Mouse (Mus musculus) G1E (cell line): ENCODE data around the gene Adamts10. TPM values are rescaled to one million over a fixed set of nuclear protein-coding genes. Genes with fewer than 3 reads are reported as not detected.

Experiments used
- ATAC-seq: 2 replicates; pipeline ENCODE4 v1.8.0; 2016; ENCODE audit warnings: mild to moderate bottlenecking; ENCODE audit not compliant: insufficient number of reproducible peaks, poor library complexity, low FRiP score, severe bottlenecking; ENCODE audit errors: extremely low read depth
- DNase-seq: peaks from one replicate; pipeline ENCODE4 v3.0.0; 2012; ENCODE audit warnings: low spot score
- H3K27me3 ChIP-seq: 2 replicates; pipeline ENCODE4 v1.6.1; 2012; ENCODE audit warnings: mild to moderate bottlenecking, low read length, inconsistent platforms; ENCODE audit not compliant: insufficient read depth
- H3K36me3 ChIP-seq: replicated peaks from 2 replicates; pipeline ENCODE3; 2012; ENCODE audit warnings: mild to moderate bottlenecking, inconsistent platforms
- H3K4me1 ChIP-seq: 2 replicates; pipeline ENCODE4 v1.6.1; 2012; ENCODE audit warnings: low read depth, low read length, inconsistent platforms, mixed read lengths; ENCODE audit not compliant: insufficient read depth
- H3K4me3 ChIP-seq: 2 replicates; pipeline ENCODE4 v1.5.1; 2012; ENCODE audit warnings: low read depth, mild to moderate bottlenecking, inconsistent platforms, low read length, moderate library complexity, mixed read lengths
- H3K9me3 ChIP-seq: replicated peaks from 2 replicates; pipeline ENCODE4 v1.6.1; 2012; ENCODE audit warnings: inconsistent platforms
- CTCF ChIP-seq: IDR thresholded peaks from 2 replicates; pipeline ENCODE4 v1.5.1; 2012; ENCODE audit warnings: low read depth, low read length, inconsistent platforms, mixed read lengths
- GATA1 ChIP-seq: IDR thresholded peaks from 2 replicates; pipeline ENCODE4 v1.6.1; 2012; ENCODE audit warnings: borderline replicate concordance, low read length, inconsistent platforms, mixed read lengths
- GATA2 ChIP-seq: IDR thresholded peaks from 2 replicates; pipeline ENCODE4 v1.6.1; 2012; ENCODE audit warnings: low read depth, low read length, inconsistent platforms, borderline replicate concordance
- POLR2AphosphoS5 ChIP-seq: IDR thresholded peaks from 2 replicates; pipeline ENCODE4 v1.6.1; 2012; ENCODE audit warnings: low read depth, low read length, inconsistent platforms; ENCODE audit not compliant: insufficient replicate concordance
- TAL1 ChIP-seq: conservative IDR thresholded peaks from 2 replicates; pipeline ENCODE4 v1.6.1; 2012; ENCODE audit warnings: low read depth, low read length, inconsistent platforms, mixed read lengths
- polyA plus RNA-seq: library from polyadenylated mRNA; stranded (reverse); fragments of >175 nt; gene quantifications from 2 replicates; pipeline ENCODE4 v1.2.3, GENCODE M21; 2012
- total RNA-seq, 2 experiments: library from RNA; stranded (forward) in 1 of 2; stranded (reverse) in 1 of 2; fragments of 200-1000 nt in 1 of 2; fragments of >200 nt in 1 of 2; fragmentation: Nextera tagmentation in 1 of 2; gene quantifications; 2 replicates each; pipeline ENCODE4 v1.2.3; 2014 to 2017

Gene Adamts10
- total and polyA plus RNA-seq, 3 experiments = 2.0 to 4.0 (median 3.5) TPM

DNA sequence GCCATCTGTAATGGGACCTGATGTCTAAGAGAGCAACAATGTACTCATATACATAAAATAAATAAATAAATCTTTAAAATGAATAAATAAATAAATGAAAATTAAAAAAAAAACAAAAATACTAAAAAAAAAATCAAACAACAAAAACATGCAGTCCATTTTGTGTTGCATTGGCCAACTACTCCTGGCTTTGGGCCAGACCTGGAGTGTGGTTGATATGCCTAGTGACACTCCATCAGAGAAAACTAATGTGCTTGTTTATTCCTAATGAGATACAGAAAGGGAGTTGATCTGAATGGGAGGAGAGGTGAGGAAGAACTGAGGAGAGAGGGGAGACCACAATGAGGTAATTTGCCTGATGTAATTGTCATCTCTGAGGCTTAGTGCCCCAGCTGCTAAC is 29.4 kb upstream of the Adamts10 start:
- no peaks in the 10 kb centered on the region for H3K9me3 ChIP-seq

DNA sequence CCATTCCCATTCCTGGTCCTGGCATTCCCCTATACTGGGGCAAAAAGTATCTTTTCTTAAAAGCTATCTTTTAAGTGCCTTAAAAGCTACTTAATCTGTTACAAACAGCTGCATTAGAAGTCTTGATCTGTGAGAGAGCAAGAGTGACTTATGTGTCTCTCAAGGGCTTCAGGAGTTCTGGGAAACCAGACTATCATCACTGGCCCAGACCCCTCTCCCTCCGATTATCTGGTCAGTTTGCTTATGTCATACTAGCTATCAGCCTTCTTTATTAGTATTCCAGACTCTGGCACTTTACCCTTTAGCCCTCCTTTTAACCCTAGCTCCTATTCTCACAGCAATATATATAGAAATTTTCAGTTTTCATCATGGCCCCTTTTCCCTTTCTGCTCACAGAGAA is 25.1 kb upstream of the Adamts10 start:
- no peak overlapping the region for H3K4me3 ChIP-seq
- ATAC-seq = no peak
- DNase-seq = no peak
- H3K9me3 ChIP-seq = no peaks in the 10 kb centered on the region
- no peaks in the 10 kb centered on the region for H3K4me1 ChIP-seq
- H3K36me3 ChIP-seq = no peaks in the 10 kb centered on the region
- no peak for TF ChIP-seq TAL1
- TF ChIP-seq GATA1 = no peak
- no peak for TF ChIP-seq GATA2
- TF ChIP-seq CTCF = no peak
- no peak for TF ChIP-seq POLR2AphosphoS5
- no peaks in the 10 kb centered on the region; the same call in 1 of the 2 replicates for H3K27me3 ChIP-seq

More for the DNA sequence above, 29.4 kb upstream of the Adamts10 start:
- no peak for ATAC-seq
- no peak overlapping the region for H3K4me3 ChIP-seq
- peaks cover 11% of the 10 kb centered on the region; the same call in 1 of the 2 replicates for H3K27me3 ChIP-seq
- TF ChIP-seq TAL1 (no peak), GATA1 (no peak), GATA2 (no peak), CTCF (no peak), POLR2AphosphoS5 (no peak)
- no peaks in the 10 kb centered on the region for H3K4me1 ChIP-seq
- no peak for DNase-seq
- H3K36me3 ChIP-seq = no peaks in the 10 kb centered on the region

DNA sequence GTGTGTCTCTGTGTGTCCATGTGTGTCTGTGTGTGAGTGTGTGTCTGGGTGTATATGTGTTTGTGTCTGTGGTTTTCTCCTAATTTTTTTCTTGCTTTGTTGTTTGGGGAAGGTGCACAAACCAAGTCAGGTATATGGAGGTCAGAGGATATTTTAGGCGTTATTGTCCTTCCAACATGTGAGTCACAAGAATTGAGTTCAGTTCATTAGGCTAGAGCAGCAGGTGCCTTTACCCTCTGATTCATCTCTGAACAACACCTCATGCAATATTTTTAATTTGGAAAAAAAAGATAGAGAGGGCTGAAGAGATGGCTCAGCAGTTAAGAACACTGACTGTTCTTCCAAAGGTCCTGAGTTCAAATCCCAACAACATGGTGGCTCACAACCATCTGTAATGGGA is 15.6 kb upstream of the Adamts10 start:
- no peaks in the 10 kb centered on the region for H3K4me1 ChIP-seq
- ATAC-seq (no peak), DNase-seq (no peak)
- no peak overlapping the region for H3K4me3 ChIP-seq
- no peaks in the 10 kb centered on the region for H3K9me3 ChIP-seq
- no peaks in the 10 kb centered on the region for H3K36me3 ChIP-seq
- TF ChIP-seq CTCF (no peak), GATA2 (no peak), POLR2AphosphoS5 (no peak), TAL1 (no peak), GATA1 (no peak)
- H3K27me3 ChIP-seq = peaks cover 2% of the 10 kb centered on the region; the same call in 1 of the 2 replicates

DNA sequence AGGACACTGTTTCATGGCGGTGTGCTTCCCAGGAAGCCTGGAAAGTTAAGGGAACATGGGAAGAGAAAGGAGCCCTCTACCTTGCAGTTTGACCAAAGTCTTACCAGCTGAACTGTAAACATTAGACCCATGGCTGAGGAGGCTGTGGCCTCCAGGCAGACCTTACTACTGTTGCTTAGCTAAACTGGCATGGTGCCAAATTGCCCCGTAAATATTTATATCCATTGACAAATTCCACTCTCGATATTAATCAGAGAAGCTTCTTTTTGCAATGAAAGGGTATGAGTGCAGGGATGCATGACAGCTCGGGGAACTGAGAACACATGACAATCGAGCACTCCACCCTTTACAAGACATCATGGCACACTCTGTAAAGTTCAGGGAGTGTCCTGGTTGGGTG is 13.8 kb upstream of the Adamts10 start:
- DNase-seq = no peak

DNA sequence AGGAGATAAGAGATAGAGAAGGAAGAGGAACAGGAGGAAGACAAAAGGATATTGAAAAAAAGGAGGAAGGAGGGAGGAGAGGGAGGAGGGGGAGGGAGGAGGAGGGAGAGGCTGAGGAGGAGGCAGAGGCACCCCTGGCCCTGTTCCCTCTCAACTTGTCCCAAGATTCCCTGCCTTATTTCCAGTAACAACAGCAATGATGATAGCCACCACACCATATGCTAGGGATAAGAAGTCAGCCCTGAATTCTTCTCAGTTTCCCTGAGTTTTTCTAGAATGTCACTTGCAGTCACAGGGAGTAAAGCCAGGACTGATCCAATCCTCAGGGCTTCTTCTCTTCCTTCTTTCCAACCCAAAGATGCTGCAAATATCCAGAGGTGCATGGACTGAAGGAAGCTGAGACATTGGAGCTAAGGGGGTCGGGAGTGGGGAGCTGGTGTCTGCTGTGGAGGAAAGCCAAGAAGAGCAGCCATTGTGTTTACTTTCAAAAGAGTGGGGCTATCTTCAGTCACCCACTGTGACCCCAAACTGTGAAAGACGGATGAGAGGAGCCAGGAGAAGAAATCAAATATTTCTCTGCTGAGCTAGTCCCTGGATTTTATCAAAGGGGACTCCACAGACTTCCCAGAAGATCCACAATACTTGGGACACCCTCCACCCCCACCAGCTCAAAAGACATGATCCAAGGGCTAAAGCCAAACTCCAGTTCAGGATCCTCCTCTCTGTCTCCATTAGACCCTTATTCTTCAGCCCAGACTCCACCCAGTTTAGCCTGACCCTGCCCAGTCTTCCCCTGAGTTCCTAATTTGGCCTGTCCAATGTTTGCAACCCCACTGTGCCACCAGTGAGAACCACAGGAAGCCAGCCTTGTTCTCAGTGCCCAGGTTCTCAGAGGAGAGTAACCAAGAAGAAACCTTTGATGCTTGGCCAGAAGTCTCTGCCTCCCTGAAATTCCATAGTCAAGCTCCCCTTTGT is 11.3 kb upstream of the Adamts10 start:
- no peak for ATAC-seq
- no peak overlapping the region for H3K4me3 ChIP-seq

More for the DNA sequence above, 13.8 kb upstream of the Adamts10 start:
- H3K36me3 ChIP-seq = no peaks in the 10 kb centered on the region
- H3K4me1 ChIP-seq = no peaks in the 10 kb centered on the region
- TF ChIP-seq POLR2AphosphoS5 (no peak), TAL1 (no peak), GATA1 (no peak), GATA2 (no peak), CTCF (no peak)
- ATAC-seq = no peak
- H3K27me3 ChIP-seq = peaks cover 3% of the 10 kb centered on the region; the same call in 1 of the 2 replicates
- no peaks in the 10 kb centered on the region for H3K9me3 ChIP-seq
- no peak overlapping the region for H3K4me3 ChIP-seq

DNA sequence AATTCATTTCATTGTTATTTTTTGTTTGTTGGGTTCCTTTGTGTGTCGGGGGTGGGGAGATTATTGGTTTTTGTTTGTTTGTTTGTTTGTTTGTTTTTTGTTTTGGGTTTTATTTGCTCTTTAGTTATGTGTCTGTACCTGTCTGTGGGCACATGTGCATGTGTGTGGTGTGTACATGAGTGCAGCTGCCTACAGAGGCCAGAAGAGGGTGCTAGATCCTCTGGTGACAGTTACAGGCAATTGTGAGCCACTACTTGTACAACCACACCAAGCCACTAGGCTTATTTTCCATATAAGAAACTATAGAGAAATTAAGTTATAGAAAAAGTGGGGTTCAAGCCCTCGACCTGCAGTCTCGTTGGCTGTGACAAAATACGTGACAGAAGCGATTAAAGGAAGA is 10.1 kb upstream of the Adamts10 start:
- ATAC-seq = no peak
- TF ChIP-seq GATA1 (no peak), GATA2 (no peak), CTCF (no peak), POLR2AphosphoS5 (no peak), TAL1 (no peak)
- H3K4me1 ChIP-seq = no peaks in the 10 kb centered on the region
- no peaks in the 10 kb centered on the region for H3K36me3 ChIP-seq
- no peaks in the 10 kb centered on the region for H3K9me3 ChIP-seq
- H3K4me3 ChIP-seq = no peak overlapping the region
- DNase-seq = no peak
- H3K27me3 ChIP-seq = peaks cover 12% of the 10 kb centered on the region; the same call in 1 of the 2 replicates

More for the DNA sequence above, 11.3 kb upstream of the Adamts10 start:
- TF ChIP-seq TAL1 (no peak), GATA1 (no peak), POLR2AphosphoS5 (no peak), GATA2 (no peak), CTCF (no peak)
- Histone ChIP-seq H3K36me3 (no peaks in the 10 kb centered on the region), H3K9me3 (no peaks in the 10 kb centered on the region), H3K4me1 (no peaks in the 10 kb centered on the region), H3K27me3 (peaks cover 6% of the 10 kb centered on the region; the same call in 1 of the 2 replicates)
- DNase-seq = no peak
